Mouse (Mus musculus): Measurements from ENCODE around the gene Dclk1. TPM values are rescaled to one million over a fixed set of nuclear protein-coding genes. Genes with fewer than 3 reads are reported as not detected.

The Dclk1 gene
- polyA plus RNA-seq, 1 experiment: 89.6 TPM

GRCm38 (mm10) chr3:55277829-55278228 is 35.7 kb downstream of the Dclk1 start:
- TF ChIP-seq CTCF (IDR thresholded peaks at IDR 0.05; ENCODE audit: borderline replicate concordance, insufficient read depth, low read length): no peak
- TF ChIP-seq POLR2A (IDR thresholded peaks at IDR 0.05; ENCODE audit: low read depth, low read length): no peak
- Histone ChIP-seq H3K4me1 (ENCODE audit: control insufficient read depth, insufficient read depth, low read length) (peaks cover under 1% of the 10 kb centered on the region; the same call in 1 of the 2 replicates), H3K4me3 (ENCODE audit: insufficient read depth, low read length) (no peak overlapping the region), H3K27ac (ENCODE audit: insufficient read depth, low read length) (no peak overlapping the region)

- TF ChIP-seq CTCF (IDR thresholded peaks at IDR 0.05; ENCODE audit: borderline replicate concordance, insufficient read depth, low read length) (no peak), POLR2A (IDR thresholded peaks at IDR 0.05; ENCODE audit: low read depth, low read length) (no peak)
- Histone ChIP-seq H3K4me3 (ENCODE audit: insufficient read depth, low read length) (no peak overlapping the region), H3K4me1 (ENCODE audit: control insufficient read depth, insufficient read depth, low read length) (peaks cover 2% of the 10 kb centered on the region; the same call in 1 of the 2 replicates), H3K27ac (ENCODE audit: insufficient read depth, low read length) (no peak overlapping the region)
Observed at GRCm38 (mm10) chr3:55279923-55280322, 37.8 kb downstream of the Dclk1 start.

- Histone ChIP-seq H3K4me1 (ENCODE audit: control insufficient read depth, insufficient read depth, low read length) (peaks cover 2% of the 10 kb centered on the region; the same call in 1 of the 2 replicates), H3K4me3 (ENCODE audit: insufficient read depth, low read length) (no peak overlapping the region), H3K27ac (ENCODE audit: insufficient read depth, low read length) (no peak overlapping the region)
- TF ChIP-seq POLR2A (IDR thresholded peaks at IDR 0.05; ENCODE audit: low read depth, low read length): no peak
- no peak for TF ChIP-seq CTCF (IDR thresholded peaks at IDR 0.05; ENCODE audit: borderline replicate concordance, insufficient read depth, low read length)
Observed at GRCm38 (mm10) chr3:55280471-55280870, 38.3 kb downstream of the Dclk1 start.

GRCm38 (mm10) chr3:55284215-55284614 is 42.1 kb downstream of the Dclk1 start:
- Histone ChIP-seq H3K4me3 (ENCODE audit: insufficient read depth, low read length) (no peak overlapping the region), H3K4me1 (ENCODE audit: control insufficient read depth, insufficient read depth, low read length) (peaks cover 2% of the 10 kb centered on the region; the same call in 1 of the 2 replicates), H3K27ac (ENCODE audit: insufficient read depth, low read length) (no peak overlapping the region)
- no peak for TF ChIP-seq POLR2A (IDR thresholded peaks at IDR 0.05; ENCODE audit: low read depth, low read length)
- TF ChIP-seq CTCF (IDR thresholded peaks at IDR 0.05; ENCODE audit: borderline replicate concordance, insufficient read depth, low read length): no peak

GRCm38 (mm10) chr3:55288726-55289125 is 46.6 kb downstream of the Dclk1 start:
- Histone ChIP-seq H3K4me3 (ENCODE audit: insufficient read depth, low read length) (no peak overlapping the region), H3K27ac (ENCODE audit: insufficient read depth, low read length) (no peak overlapping the region), H3K4me1 (ENCODE audit: control insufficient read depth, insufficient read depth, low read length) (peaks cover 4% of the 10 kb centered on the region)
- no peak for TF ChIP-seq POLR2A (IDR thresholded peaks at IDR 0.05; ENCODE audit: low read depth, low read length)
- no peak for TF ChIP-seq CTCF (IDR thresholded peaks at IDR 0.05; ENCODE audit: borderline replicate concordance, insufficient read depth, low read length)

- peaks cover 4% of the 10 kb centered on the region for H3K4me1 ChIP-seq (ENCODE audit: control insufficient read depth, insufficient read depth, low read length)
- no peak overlapping the region for H3K27ac ChIP-seq (ENCODE audit: insufficient read depth, low read length)
- H3K4me3 ChIP-seq (ENCODE audit: insufficient read depth, low read length): no peak overlapping the region
- TF ChIP-seq POLR2A (IDR thresholded peaks at IDR 0.05; ENCODE audit: low read depth, low read length): no peak
- no peak for TF ChIP-seq CTCF (IDR thresholded peaks at IDR 0.05; ENCODE audit: borderline replicate concordance, insufficient read depth, low read length)
Observed at GRCm38 (mm10) chr3:55291964-55292363, 49.8 kb downstream of the Dclk1 start.

- Histone ChIP-seq H3K4me3 (ENCODE audit: insufficient read depth, low read length) (no peak overlapping the region), H3K27ac (ENCODE audit: insufficient read depth, low read length) (peak overlapping the region; percentile 19; the same call in 1 of the 2 replicates), H3K4me1 (ENCODE audit: control insufficient read depth, insufficient read depth, low read length) (peaks cover 4% of the 10 kb centered on the region)
- TF ChIP-seq POLR2A (IDR thresholded peaks at IDR 0.05; ENCODE audit: low read depth, low read length) (no peak), CTCF (IDR thresholded peaks at IDR 0.05; ENCODE audit: borderline replicate concordance, insufficient read depth, low read length) (no peak)
Observed at GRCm38 (mm10) chr3:55292783-55293430, 50.7 kb downstream of the Dclk1 start.

GRCm38 (mm10) chr3:55305653-55306052 is 63.5 kb downstream of the Dclk1 start:
- TF ChIP-seq CTCF (IDR thresholded peaks at IDR 0.05; ENCODE audit: borderline replicate concordance, insufficient read depth, low read length): no peak
- TF ChIP-seq POLR2A (IDR thresholded peaks at IDR 0.05; ENCODE audit: low read depth, low read length): no peak
- H3K4me1 ChIP-seq (ENCODE audit: control insufficient read depth, insufficient read depth, low read length): no peaks in the 10 kb centered on the region; the same call in 1 of the 2 replicates
- H3K4me3 ChIP-seq (ENCODE audit: insufficient read depth, low read length): no peak overlapping the region
- H3K27ac ChIP-seq (ENCODE audit: insufficient read depth, low read length): no peak overlapping the region

- Histone ChIP-seq H3K27ac (ENCODE audit: insufficient read depth, low read length) (peak overlapping the region; percentile 55), H3K4me3 (ENCODE audit: insufficient read depth, low read length) (no peak overlapping the region), H3K4me1 (ENCODE audit: control insufficient read depth, insufficient read depth, low read length) (no peaks in the 10 kb centered on the region; the same call in 1 of the 2 replicates)
- TF ChIP-seq POLR2A (IDR thresholded peaks at IDR 0.05; ENCODE audit: low read depth, low read length): no peak
- no peak for TF ChIP-seq CTCF (IDR thresholded peaks at IDR 0.05; ENCODE audit: borderline replicate concordance, insufficient read depth, low read length)
Observed at GRCm38 (mm10) chr3:55307553-55308177, 65.5 kb downstream of the Dclk1 start.

- Histone ChIP-seq H3K4me1 (ENCODE audit: control insufficient read depth, insufficient read depth, low read length) (no peaks in the 10 kb centered on the region; the same call in 1 of the 2 replicates), H3K4me3 (ENCODE audit: insufficient read depth, low read length) (no peak overlapping the region), H3K27ac (ENCODE audit: insufficient read depth, low read length) (no peak overlapping the region)
- no peak for TF ChIP-seq CTCF (IDR thresholded peaks at IDR 0.05; ENCODE audit: borderline replicate concordance, insufficient read depth, low read length)
- TF ChIP-seq POLR2A (IDR thresholded peaks at IDR 0.05; ENCODE audit: low read depth, low read length): no peak
Observed at GRCm38 (mm10) chr3:55309961-55310360, 67.8 kb downstream of the Dclk1 start.
